Mouse (Mus musculus): ENCODE results near the gene Ampd3. TPM values are rescaled to one million over a fixed set of nuclear protein-coding genes. Genes with fewer than 3 reads are reported as not detected.
A peak's percentile ranks its signal among the peaks of the same experiment; 100 is the strongest.

Ampd3 gene
- polyA plus RNA-seq, 1 experiment from 2014 or later, result 1.4 TPM

DNA sequence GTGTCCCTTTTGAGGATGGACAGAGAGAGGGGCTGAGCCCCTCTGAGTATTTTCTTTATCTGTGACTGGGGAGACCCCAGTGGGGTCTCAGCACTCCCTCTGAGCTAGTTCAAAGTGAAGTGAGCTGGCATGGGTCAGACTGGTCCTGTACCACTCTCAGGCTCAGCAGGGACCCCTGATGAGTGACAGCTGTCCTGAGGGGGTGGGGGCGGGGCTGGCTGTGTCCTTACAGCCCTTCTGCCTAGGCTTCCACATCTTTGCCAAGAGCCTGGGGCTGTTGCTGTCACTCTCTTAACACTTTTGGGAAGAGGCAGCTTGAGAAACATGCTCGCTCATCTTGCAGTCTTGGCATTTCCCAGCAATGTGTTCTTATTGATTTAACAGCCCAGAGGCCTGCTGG lies 27.8 kb upstream of the Ampd3 start:
- Histone ChIP-seq H3K9me3 (peaks cover 3% of the 10 kb centered on the region; the same call in 1 of the 2 replicates), H3K4me3 (replicated peaks) (no peak overlapping the region), H3K36me3 (no peaks in the 10 kb centered on the region), H3K27me3 (no peaks in the 10 kb centered on the region), H3K9ac (replicated peaks) (no peak overlapping the region), H3K4me2 (no peak overlapping the region), H3K4me1 (replicated peaks) (peaks cover 24% of the 10 kb centered on the region), H3K27ac (no peak overlapping the region)
- WGBS, result 41% methylated on average over 2 of the region's 2 CpGs
- no peak for ATAC-seq (ENCODE audit: insufficient number of reproducible peaks, insufficient read depth, low FRiP score, low TSS enrichment, low read depth)

DNA sequence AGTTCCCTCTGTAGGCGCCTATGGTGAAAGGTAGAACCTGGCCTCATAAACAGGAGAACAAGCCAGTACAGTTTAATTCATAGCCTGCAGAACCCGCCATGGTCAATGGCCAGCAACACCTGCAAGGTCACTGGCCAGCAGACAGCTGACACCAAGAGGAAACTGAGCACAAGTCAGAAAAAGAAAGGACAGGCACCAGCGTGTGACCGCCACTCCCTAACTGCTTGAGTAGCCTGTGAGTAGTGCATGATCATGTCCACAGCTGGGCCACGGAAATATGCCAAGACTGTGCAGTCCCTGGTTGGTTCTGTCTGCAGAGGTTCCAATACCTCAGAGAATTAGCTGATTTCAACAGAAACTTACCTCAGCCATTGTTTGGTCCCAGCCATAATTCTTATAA lies 26.0 kb upstream of the Ampd3 start:
- H3K27me3 ChIP-seq, result no peaks in the 10 kb centered on the region
- H3K36me3 ChIP-seq, result no peaks in the 10 kb centered on the region
- no peak overlapping the region for H3K9ac ChIP-seq (replicated peaks)
- H3K9me3 ChIP-seq, result peaks cover 3% of the 10 kb centered on the region; the same call in 1 of the 2 replicates
- WGBS, result 83% methylated on average over 5 of the region's 5 CpGs
- no peak for ATAC-seq (ENCODE audit: insufficient number of reproducible peaks, insufficient read depth, low FRiP score, low TSS enrichment, low read depth)
- H3K27ac ChIP-seq, result no peak overlapping the region
- H3K4me2 ChIP-seq, result no peak overlapping the region
- peaks cover 24% of the 10 kb centered on the region for H3K4me1 ChIP-seq (replicated peaks)
- H3K4me3 ChIP-seq (replicated peaks), result no peak overlapping the region

DNA sequence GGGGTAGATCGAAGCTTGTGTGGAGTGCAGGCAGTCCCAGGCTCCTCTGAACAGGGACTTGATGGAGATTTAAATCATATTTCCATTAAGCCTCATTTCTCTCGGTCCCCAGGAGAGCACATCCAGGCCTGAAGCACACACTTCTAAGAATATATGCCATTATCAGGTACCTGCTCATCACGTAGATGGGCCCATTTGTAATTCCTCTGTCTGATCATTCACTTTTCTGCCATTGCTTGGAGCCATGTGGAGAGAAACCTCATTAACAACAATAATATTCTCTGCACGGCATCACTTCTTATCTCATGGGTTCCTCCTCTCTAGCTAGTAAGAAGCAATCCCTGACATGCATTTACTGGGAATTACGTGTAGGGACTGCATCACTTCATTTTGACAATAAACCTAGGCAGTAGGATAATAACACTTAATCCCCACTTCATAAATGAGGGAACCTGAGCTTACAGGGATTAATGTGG lies 21.9 kb upstream of the Ampd3 start:
- Histone ChIP-seq H3K9ac (replicated peaks) (no peak overlapping the region), H3K4me2 (no peak overlapping the region), H3K27ac (no peak overlapping the region), H3K4me1 (replicated peaks) (peaks cover 9% of the 10 kb centered on the region; the same call in 1 of the 2 replicates), H3K9me3 (no peaks in the 10 kb centered on the region), H3K27me3 (no peaks in the 10 kb centered on the region), H3K4me3 (replicated peaks) (no peak overlapping the region), H3K36me3 (no peaks in the 10 kb centered on the region)
- ATAC-seq (ENCODE audit: insufficient number of reproducible peaks, insufficient read depth, low FRiP score, low TSS enrichment, low read depth), result no peak
- WGBS, result 72% methylated on average over 5 of the region's 5 CpGs

DNA sequence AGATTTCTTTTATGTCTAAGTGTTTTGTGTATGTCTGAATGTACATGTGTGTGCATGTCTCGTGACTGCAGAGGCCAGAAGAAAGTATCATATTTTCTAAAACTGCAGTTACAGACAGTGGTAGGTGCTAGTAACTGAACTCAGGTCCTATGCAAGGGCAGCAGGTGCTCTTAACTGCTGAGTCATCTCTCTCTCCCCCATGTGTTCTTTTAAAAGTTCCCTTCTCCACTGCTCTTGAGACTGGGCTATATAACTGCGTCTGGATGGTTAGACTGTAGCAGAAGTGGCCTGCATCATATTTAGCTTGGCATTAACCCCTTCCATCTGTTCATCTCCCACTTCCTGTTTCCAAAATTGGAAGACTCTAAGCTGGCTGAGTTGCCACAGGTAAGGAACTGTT lies 21.2 kb upstream of the Ampd3 start:
- no peak overlapping the region for H3K9ac ChIP-seq (replicated peaks)
- H3K4me3 ChIP-seq (replicated peaks), result no peak overlapping the region
- H3K27me3 ChIP-seq, result no peaks in the 10 kb centered on the region
- 36% methylated on average over 2 of the region's 2 CpGs for WGBS
- ATAC-seq (ENCODE audit: insufficient number of reproducible peaks, insufficient read depth, low FRiP score, low TSS enrichment, low read depth), result no peak
- no peak overlapping the region for H3K4me2 ChIP-seq
- 0 out of 2 replicates have a peak, but pooled peaks cover 3% of the 10 kb centered on the region for H3K4me1 ChIP-seq (replicated peaks)
- no peaks in the 10 kb centered on the region for H3K9me3 ChIP-seq
- no peaks in the 10 kb centered on the region for H3K36me3 ChIP-seq
- no peak overlapping the region for H3K27ac ChIP-seq

DNA sequence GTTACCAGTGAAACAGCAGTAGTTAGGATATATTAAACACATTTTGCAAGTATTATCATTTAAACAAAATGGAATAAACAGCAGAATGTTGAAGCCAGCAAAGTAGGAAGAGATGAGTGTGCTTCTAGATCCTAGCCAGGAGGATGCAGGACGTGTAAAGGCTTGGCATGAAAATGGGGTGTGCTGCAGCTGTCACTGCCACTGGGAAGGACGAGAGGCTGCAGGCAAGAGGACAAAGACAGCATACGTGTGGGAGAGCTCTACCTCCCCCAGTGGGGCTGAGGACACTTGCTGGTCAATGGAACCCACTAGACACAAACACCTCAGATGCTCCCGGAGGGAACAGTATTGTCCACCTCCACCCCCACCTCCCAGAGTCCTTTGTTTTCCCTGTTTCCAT lies 17.2 kb upstream of the Ampd3 start:
- no peak overlapping the region for H3K9ac ChIP-seq (replicated peaks)
- H3K4me1 ChIP-seq (replicated peaks), result peaks cover 15% of the 10 kb centered on the region
- no peak overlapping the region for H3K4me3 ChIP-seq (replicated peaks)
- H3K36me3 ChIP-seq, result no peaks in the 10 kb centered on the region
- WGBS, result 61% methylated on average over 4 of the region's 4 CpGs
- H3K4me2 ChIP-seq, result no peak overlapping the region
- ATAC-seq (ENCODE audit: insufficient number of reproducible peaks, insufficient read depth, low FRiP score, low TSS enrichment, low read depth), result no peak
- H3K27ac ChIP-seq, result no peak overlapping the region
- no peaks in the 10 kb centered on the region for H3K27me3 ChIP-seq
- no peaks in the 10 kb centered on the region for H3K9me3 ChIP-seq

DNA sequence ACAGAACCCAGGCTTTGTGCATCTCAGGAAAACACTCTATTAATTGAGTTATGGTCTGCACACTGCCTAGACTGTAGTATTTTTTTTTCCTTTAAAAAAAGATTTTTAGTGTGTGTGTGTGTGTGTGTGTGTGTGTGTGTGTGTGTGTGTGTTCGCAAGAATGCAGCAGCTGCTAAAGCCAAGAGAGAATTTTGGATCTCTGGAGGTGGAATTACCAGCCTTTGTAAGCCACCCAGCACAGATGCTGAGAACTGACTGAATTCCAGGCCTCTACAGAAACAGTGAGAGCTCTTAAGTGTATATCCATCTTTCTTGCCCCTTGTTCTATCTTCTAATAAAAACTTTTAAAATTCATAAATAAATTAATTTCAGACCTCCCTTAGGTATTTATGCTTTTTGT lies 16.4 kb upstream of the Ampd3 start:
- no peak for ATAC-seq (ENCODE audit: insufficient number of reproducible peaks, insufficient read depth, low FRiP score, low TSS enrichment, low read depth)

DNA sequence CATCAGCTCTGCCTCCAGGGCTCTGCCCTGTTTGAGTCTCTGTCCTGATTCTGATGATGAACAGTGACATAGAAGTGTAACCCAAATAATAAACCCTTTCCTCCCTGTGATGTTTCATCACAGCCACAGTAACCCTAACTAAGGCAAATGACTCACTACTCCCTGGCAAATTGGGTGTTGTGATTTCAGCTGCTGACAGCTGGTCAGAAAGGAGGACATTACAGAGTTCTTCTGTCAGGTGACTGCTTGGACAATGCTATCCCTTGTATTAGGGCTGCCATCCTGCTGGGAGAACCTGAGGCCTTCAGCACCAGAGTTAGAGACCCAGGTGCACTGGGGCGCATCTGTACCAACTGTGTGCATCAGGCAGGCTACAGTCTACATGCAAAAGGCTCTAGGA lies 14.7 kb upstream of the Ampd3 start:
- Histone ChIP-seq H3K4me2 (no peak overlapping the region), H3K4me1 (replicated peaks) (peaks cover 20% of the 10 kb centered on the region), H3K27me3 (no peaks in the 10 kb centered on the region), H3K27ac (no peak overlapping the region), H3K36me3 (no peaks in the 10 kb centered on the region), H3K4me3 (replicated peaks) (no peak overlapping the region), H3K9ac (replicated peaks) (no peak overlapping the region), H3K9me3 (no peaks in the 10 kb centered on the region)
- 94% methylated on average over 1 of the region's 1 CpGs for WGBS
- ATAC-seq (ENCODE audit: insufficient number of reproducible peaks, insufficient read depth, low FRiP score, low TSS enrichment, low read depth), result no peak

More for the DNA sequence above, 16.4 kb upstream of the Ampd3 start:
- Histone ChIP-seq H3K27me3 (no peaks in the 10 kb centered on the region), H3K36me3 (no peaks in the 10 kb centered on the region), H3K4me1 (replicated peaks) (peaks cover 15% of the 10 kb centered on the region), H3K4me2 (no peak overlapping the region), H3K9ac (replicated peaks) (no peak overlapping the region), H3K9me3 (no peaks in the 10 kb centered on the region), H3K4me3 (replicated peaks) (no peak overlapping the region), H3K27ac (no peak overlapping the region)
- 100% methylated on average over 1 of the region's 1 CpGs for WGBS

DNA sequence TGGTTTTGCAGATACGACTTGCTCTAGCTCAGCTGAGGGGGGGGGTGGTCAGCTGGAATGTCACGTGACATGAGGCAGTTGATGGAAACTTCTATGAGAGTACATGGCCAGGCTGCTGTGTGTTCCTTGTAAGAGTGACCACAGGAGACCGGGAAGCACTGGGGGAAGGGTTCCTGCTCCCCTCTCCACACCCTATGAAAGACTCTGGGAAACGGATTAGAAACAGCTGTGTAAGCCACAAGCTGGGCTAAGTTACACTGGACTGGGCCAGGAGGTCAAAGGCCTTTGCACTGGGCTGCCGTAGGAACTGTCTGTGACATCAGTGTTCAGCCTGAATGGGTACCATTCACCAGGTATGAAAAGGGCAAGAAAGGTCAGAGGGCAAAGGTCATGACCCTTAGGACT lies 14.1 kb upstream of the Ampd3 start:
- ATAC-seq (ENCODE audit: insufficient number of reproducible peaks, insufficient read depth, low FRiP score, low TSS enrichment, low read depth), result no peak; the same call in 1 of the 2 replicates
- H3K9me3 ChIP-seq, result no peaks in the 10 kb centered on the region
- WGBS, result 10% methylated on average over 5 of the region's 5 CpGs

DNA sequence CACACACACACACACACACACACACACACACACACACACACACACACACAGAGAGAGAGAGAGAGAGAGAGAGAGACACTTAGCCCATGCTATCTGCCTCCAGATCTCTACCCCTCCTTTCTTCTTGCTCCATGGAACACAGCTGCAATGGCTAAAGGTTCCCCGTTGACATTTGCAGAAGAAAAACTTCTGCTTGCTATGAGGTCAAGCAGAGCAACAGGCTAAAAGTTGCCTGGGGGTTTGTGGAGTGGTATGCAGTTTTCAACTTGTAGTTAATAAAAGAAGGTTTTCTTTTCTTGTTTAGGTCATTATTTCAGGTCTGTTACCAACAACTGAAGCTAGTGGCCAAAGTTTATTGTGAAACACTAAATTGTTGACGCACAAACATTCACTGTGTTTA lies 11.6 kb upstream of the Ampd3 start:
- Histone ChIP-seq H3K27me3 (no peaks in the 10 kb centered on the region), H3K4me3 (replicated peaks) (no peak overlapping the region), H3K36me3 (no peaks in the 10 kb centered on the region), H3K4me1 (replicated peaks) (peaks cover 20% of the 10 kb centered on the region), H3K4me2 (no peak overlapping the region), H3K9me3 (no peaks in the 10 kb centered on the region), H3K27ac (no peak overlapping the region), H3K9ac (replicated peaks) (no peak overlapping the region)
- WGBS, result 43% methylated on average over 2 of the region's 2 CpGs
- no peak for ATAC-seq (ENCODE audit: insufficient number of reproducible peaks, insufficient read depth, low FRiP score, low TSS enrichment, low read depth)

More for the DNA sequence above, 14.1 kb upstream of the Ampd3 start:
- Histone ChIP-seq H3K27ac (no peak overlapping the region), H3K4me3 (replicated peaks) (no peak overlapping the region), H3K4me1 (replicated peaks) (peaks cover 20% of the 10 kb centered on the region), H3K36me3 (no peaks in the 10 kb centered on the region), H3K27me3 (no peaks in the 10 kb centered on the region), H3K9ac (replicated peaks) (no peak overlapping the region), H3K4me2 (no peak overlapping the region)

DNA sequence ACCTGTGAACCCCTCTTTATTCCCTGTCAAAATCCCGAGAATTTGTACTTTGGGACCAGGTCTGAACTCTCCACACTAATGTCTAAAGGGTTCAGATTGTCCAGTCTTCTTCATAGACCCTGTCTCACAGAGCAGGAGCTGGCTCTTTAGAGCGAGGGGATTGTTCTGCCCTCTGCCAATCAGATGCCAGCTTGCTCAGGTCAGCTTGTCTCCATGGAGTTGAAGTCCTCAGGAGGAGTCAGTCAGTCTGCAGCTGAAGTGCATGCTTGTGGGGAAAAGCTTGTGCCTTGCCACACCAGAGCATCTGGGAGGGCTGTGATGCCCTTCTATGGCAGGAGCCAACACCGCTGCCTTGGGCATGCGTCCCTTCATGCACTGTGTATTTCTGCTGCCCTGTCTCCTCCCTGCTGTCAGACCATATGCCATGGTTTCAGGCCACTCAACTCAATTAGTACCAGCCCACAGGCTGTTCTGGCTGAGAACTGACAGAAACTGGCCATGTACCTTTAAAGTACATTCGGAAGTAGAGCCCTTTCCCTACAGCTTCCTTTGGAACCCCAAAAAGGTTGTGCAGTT lies 5.3 kb upstream of the Ampd3 start:
- H3K9ac ChIP-seq (replicated peaks), result no peak overlapping the region
- H3K27me3 ChIP-seq, result peaks cover 6% of the 10 kb centered on the region
- ATAC-seq (ENCODE audit: insufficient number of reproducible peaks, insufficient read depth, low FRiP score, low TSS enrichment, low read depth), result no peak
- no peaks in the 10 kb centered on the region for H3K36me3 ChIP-seq
- no peaks in the 10 kb centered on the region for H3K9me3 ChIP-seq
- H3K4me1 ChIP-seq (replicated peaks), result no peaks in the 10 kb centered on the region
- H3K27ac ChIP-seq, result no peak overlapping the region
- 85% methylated on average over 5 of the region's 5 CpGs for WGBS
- H3K4me2 ChIP-seq, result no peak overlapping the region
- H3K4me3 ChIP-seq (replicated peaks), result no peak overlapping the region

DNA sequence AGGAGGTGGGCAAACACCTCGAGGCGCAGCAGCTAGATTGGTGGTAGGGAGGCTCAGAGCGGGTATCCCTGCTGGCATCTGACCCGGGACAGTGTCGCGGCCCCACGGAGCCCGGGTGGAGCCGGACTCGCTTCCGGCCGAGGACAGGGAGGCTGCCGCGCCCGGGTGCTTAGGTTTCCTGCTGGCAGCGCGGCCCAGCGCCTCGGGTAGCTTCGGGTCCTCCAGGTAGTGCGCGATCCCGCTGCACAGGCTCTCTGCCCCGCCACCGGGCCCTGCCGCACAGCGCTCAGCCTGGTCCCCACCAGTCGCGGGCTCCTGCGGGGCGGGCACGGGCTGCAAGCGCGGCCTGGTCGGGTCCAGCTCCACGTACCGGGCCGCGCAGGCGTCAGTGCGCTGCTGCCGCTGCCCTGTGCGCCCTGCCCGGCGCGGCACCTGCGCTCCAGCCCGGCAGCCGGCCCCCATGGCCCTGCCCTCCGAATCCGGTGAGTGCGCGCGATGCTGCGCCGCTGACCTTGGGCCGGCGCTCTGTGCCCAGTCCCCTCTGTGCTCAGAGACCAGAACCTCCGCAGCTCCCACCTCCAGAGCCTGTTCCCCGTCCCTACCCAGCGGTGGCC lies 552 bp downstream of the Ampd3 start:
- peak; percentile 49; the same call in 1 of the 2 replicates for ATAC-seq (ENCODE audit: insufficient number of reproducible peaks, insufficient read depth, low FRiP score, low TSS enrichment, low read depth)
- H3K4me3 ChIP-seq (replicated peaks), result peak overlapping the region; percentile 62
- H3K9me3 ChIP-seq, result no peaks in the 10 kb centered on the region
- no peaks in the 10 kb centered on the region for H3K36me3 ChIP-seq
- WGBS, result under 1% methylated on average over 61 of the region's 61 CpGs
- no peak overlapping the region for H3K27ac ChIP-seq
- H3K9ac ChIP-seq (replicated peaks), result peak overlapping the region; percentile 74
- H3K4me1 ChIP-seq (replicated peaks), result 0 out of 2 replicates have a peak, but pooled peaks cover 4% of the 10 kb centered on the region
- H3K27me3 ChIP-seq, result peaks cover 44% of the 10 kb centered on the region
- H3K4me2 ChIP-seq, result peak overlapping the region; percentile 97
